Mouse (Mus musculus): ENCODE measurements at regions not wholly inside any gene's neighbourhood (a gene's known extent, or its start where the extent isn't known, plus 50 kb on each side); places are given as distances from the start of the nearest gene placed in this dataset.

DNA sequence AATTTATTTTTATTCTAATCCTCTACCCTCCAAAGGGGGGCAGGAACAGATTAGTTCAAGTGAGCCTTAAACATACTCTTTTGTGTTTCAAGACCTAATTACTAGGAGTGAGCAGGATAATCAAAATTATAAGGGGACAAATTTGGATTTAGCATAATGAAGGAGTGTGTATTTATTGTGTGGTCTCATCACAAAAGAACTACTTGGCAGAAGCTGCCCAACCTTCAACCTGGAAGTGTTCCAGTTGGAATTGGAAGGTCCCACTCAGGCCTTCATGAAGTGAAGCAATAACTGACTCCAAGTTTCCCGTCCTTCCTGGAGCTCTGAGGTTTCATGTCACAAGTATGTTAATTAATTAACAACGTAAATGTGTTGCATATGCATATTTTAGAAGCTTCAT lies 439.3 kb upstream of the Hsf2 start:
- no peak for TF ChIP-seq CTCF (IDR thresholded peaks at IDR 0.05)
- no peak for TF ChIP-seq POLR2A (IDR thresholded peaks at IDR 0.05; ENCODE audit: insufficient read depth, low read depth, low read length)
- TF ChIP-seq EP300 (IDR thresholded peaks at IDR 0.05; ENCODE audit: insufficient read depth, low read depth, low read length), result no peak
